Mouse (Mus musculus) hindbrain, postnatal 0 days (tissue): Measurements from ENCODE around the gene Ubash3b. TPM values are rescaled to one million over a fixed set of nuclear protein-coding genes. Genes with fewer than 3 reads are reported as not detected.
A peak's percentile ranks its signal among the peaks of the same experiment; 100 is the strongest.

Source experiments
- ATAC-seq: fragments of 200-750 bp; cut with Nextera tagmentation; 2 replicates; pipeline ENCODE4 v1.8.0; 2017; ENCODE audit warnings: mild to moderate bottlenecking, moderate TSS enrichment, moderate library complexity
- DNase-seq: peaks from one replicate; pipeline ENCODE4 v3.0.0-alpha.2; 2015; ENCODE audit warnings: low spot score
- H3K27ac ChIP-seq: fragments of 300-500 bp; sonication (generic); 2 replicates; pipeline ENCODE4 v1.5.1; 2014; ENCODE audit warnings: mild to moderate bottlenecking
- H3K27me3 ChIP-seq: fragments of 300-500 bp; sonication (generic); 2 replicates; pipeline ENCODE4 v1.6.1; 2014; ENCODE audit warnings: low read length, mixed read lengths; ENCODE audit not compliant: insufficient read depth
- H3K36me3 ChIP-seq: fragments of 300-500 bp; sonication (generic); 2 replicates; pipeline ENCODE4 v1.6.1; 2014; ENCODE audit warnings: low read length, mixed read lengths; ENCODE audit not compliant: insufficient read depth
- H3K4me1 ChIP-seq: fragments of 300-500 bp; sonication (generic); 2 replicates; pipeline ENCODE4 v1.6.1; 2014; ENCODE audit warnings: antibody characterized with exemption, low read length, mixed read lengths; ENCODE audit not compliant: insufficient read depth
- H3K4me2 ChIP-seq: fragments of 300-500 bp; sonication (generic); 2 replicates; pipeline ENCODE4 v1.6.1; 2014; ENCODE audit warnings: low read depth, mild to moderate bottlenecking, low read length, moderate library complexity, mixed read lengths
- H3K4me3 ChIP-seq: fragments of 300-500 bp; sonication (generic); 2 replicates; pipeline ENCODE4 v1.5.1; 2014; ENCODE audit warnings: low read length
- H3K9ac ChIP-seq: fragments of 300-500 bp; sonication (generic); replicated peaks from 2 replicates; pipeline ENCODE4 v1.6.1; 2014; ENCODE audit warnings: mild to moderate bottlenecking, low read length, moderate library complexity, mixed read lengths
- H3K9me3 ChIP-seq: fragments of 300-500 bp; sonication (generic); 2 replicates; pipeline ENCODE4 v1.6.1; 2016; ENCODE audit warnings: low read length, mixed read lengths
- CTCF ChIP-seq: IDR thresholded peaks from 2 replicates; pipeline ENCODE4 v1.5.1; 2016; ENCODE audit warnings: antibody characterized with exemption, control low read depth, low read depth
- WGBS: fragments of 180-500 bp; shearing (Covaris S2); extraction: QIAGEN DNeasy Blood & Tissue Kit; methylation state at CpG from one replicate; pipeline ENCODE4 v1.1.7; 2014; 5-methylcytosine and 5-hydroxymethylcytosine counted together
- polyA plus RNA-seq: library from polyadenylated mRNA; unstranded; fragments of >200 nt; fragmentation: Nextera tagmentation; extraction: Ambion mirVana; gene quantifications from 2 replicates; pipeline ENCODE4 v1.2.1, GENCODE M21; 2015
- total RNA-seq: library from RNA; depleted of rRNA; stranded (reverse); fragments of >200 nt; gene quantifications from 2 replicates; pipeline ENCODE4 v1.2.3, GENCODE M21; 2014

The Ubash3b gene
- total and polyA plus RNA-seq, 2 experiments from 2014 or later, result 28.6 to 41.3 TPM

DNA sequence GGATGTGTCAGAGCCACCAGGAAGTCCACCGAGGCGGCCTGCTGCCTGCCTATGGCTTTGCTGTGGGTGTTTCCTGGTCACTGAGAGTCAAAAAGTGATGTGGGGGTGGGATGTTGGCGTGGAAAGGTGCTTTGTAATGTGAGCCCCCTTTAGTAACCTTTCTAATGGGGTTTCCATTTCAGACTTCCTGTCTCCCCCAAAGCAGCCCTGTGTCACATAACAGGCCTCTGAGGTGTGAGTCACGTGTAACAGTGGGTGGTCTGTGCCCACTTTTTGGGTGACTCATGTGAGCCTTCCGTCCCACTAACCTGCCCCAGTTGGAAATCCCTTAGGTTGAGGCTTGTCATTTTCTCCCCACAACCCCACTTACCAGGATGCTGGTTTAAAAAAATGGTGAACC is 167.4 kb downstream of the Ubash3b start:
- no peak overlapping the region for H3K27ac ChIP-seq
- no peaks in the 10 kb centered on the region for H3K9me3 ChIP-seq
- no peak overlapping the region for H3K9ac ChIP-seq
- no peak overlapping the region for H3K4me2 ChIP-seq
- H3K4me1 ChIP-seq, result no peaks in the 10 kb centered on the region
- ATAC-seq (no peak), DNase-seq (no peak)
- H3K36me3 ChIP-seq, result no peaks in the 10 kb centered on the region
- TF ChIP-seq CTCF, result no peak
- 90% methylated on average over 5 of the region's 5 CpGs for WGBS
- H3K4me3 ChIP-seq, result no peak overlapping the region
- H3K27me3 ChIP-seq, result no peaks in the 10 kb centered on the region

DNA sequence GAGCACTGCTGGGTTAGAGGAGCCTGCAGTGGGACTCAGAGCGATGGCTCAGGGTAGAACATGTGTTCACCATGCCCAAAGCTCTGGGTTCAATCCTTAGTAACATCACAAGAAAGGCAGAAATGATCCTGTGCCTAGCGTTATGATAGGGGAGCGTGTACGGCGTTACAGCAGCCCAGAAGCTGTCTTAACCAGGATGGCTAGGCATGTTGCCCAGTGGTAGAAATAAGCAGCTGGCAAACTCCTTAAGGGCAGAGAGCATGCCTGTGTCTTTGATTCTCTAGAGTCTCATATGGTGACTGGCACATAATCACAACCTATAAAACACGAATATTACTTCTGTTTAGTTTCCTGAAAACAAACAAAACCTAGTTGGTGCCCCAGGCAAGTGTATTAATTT is 170.0 kb downstream of the Ubash3b start:
- Histone ChIP-seq H3K9ac (no peak overlapping the region), H3K9me3 (no peaks in the 10 kb centered on the region), H3K4me2 (no peak overlapping the region), H3K4me1 (no peaks in the 10 kb centered on the region), H3K4me3 (no peak overlapping the region), H3K36me3 (no peaks in the 10 kb centered on the region), H3K27ac (no peak overlapping the region), H3K27me3 (no peaks in the 10 kb centered on the region)
- TF ChIP-seq CTCF, result no peak
- DNase-seq (no peak), ATAC-seq (no peak)
- 58% methylated on average over 6 of the region's 6 CpGs for WGBS

DNA sequence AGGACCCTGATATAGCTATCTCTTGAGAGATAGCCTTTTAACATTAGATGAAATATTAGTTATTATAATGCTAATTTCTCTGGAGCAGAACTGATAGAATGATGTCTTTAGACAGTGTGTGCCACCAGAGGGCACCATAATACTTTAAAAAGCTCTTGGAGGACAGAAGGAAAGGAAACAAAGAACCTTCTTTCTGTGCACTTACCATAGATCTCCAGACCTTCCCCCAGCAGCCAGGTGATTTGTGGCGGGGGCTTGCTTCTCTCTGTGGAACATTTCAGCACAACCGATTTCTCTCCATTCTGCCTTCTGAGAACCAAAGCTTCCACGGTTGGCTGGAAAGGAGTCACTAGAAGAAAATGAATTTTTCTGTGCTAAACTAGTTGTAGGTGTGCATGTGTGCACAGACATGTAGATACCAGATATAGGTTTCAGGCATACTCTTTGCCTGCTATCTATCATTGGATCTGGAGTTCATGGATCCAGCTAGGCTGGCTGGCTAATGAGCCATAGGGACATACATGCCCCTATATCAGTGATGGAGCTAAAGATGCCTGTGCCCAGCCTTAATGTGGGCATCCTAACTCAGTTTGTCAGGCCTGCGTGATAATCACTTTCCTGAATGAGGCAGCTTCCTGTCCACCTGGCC is 171.4 kb downstream of the Ubash3b start:
- peak; percentile 74 for TF ChIP-seq CTCF
- Histone ChIP-seq H3K4me2 (no peak overlapping the region), H3K4me1 (no peaks in the 10 kb centered on the region), H3K36me3 (no peaks in the 10 kb centered on the region), H3K27me3 (no peaks in the 10 kb centered on the region), H3K27ac (0 out of 2 replicates have a peak overlapping the region, but pooled peaks have one; percentile 2), H3K9ac (no peak overlapping the region), H3K9me3 (no peaks in the 10 kb centered on the region), H3K4me3 (no peak overlapping the region)
- DNase-seq (peak; percentile 89), ATAC-seq (peak; percentile 79)
- 37% methylated on average over 4 of the region's 4 CpGs for WGBS

DNA sequence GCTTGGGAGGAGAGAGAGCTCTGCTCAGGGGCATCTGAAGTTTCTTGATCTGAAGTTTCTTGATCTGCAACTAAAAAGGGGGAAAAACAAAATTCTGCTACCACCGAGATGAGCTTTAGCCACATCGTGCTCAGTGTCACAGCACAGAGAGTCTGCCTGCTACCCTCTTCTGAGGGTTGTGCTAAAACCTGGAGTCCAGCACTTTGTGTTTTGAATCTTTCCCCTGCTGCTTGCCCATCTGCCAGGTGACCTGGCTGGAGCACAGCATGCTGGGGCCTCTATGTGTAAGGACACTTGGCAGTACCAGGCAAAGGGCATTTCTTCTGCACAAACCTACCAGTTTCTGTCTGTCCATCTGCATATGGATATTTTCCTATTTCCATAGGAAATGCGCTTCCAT is 177.2 kb downstream of the Ubash3b start:
- Histone ChIP-seq H3K9me3 (no peaks in the 10 kb centered on the region), H3K27ac (no peak overlapping the region), H3K9ac (no peak overlapping the region), H3K4me1 (no peaks in the 10 kb centered on the region), H3K36me3 (no peaks in the 10 kb centered on the region), H3K4me2 (no peak overlapping the region), H3K4me3 (no peak overlapping the region), H3K27me3 (no peaks in the 10 kb centered on the region)
- no peak for DNase-seq
- 73% methylated on average over 3 of the region's 3 CpGs for whole genome bisulfite sequencing
- ATAC-seq, result no peak
- no peak for TF ChIP-seq CTCF

DNA sequence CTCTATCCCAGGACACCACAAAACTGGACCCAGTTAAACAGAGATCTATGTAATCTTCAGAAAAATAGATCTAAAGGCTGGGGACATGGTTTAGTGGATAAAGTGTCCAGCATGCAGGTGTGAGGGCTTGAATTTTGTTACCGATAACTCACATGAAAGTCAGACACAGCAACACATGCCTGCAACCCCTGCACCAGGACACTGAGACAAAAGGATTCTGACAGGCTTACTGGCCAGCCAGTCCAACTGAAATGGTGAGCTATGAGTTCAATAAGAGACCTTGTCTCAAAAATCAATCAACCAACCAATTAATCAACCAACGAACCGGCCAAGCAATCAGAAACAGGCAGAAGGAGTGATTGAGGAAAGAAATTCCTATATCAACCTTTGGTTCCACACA is 177.7 kb downstream of the Ubash3b start:
- Histone ChIP-seq H3K4me1 (no peaks in the 10 kb centered on the region), H3K27me3 (no peaks in the 10 kb centered on the region), H3K4me2 (no peak overlapping the region), H3K27ac (no peak overlapping the region), H3K9ac (no peak overlapping the region), H3K36me3 (no peaks in the 10 kb centered on the region), H3K9me3 (no peaks in the 10 kb centered on the region), H3K4me3 (no peak overlapping the region)
- DNase-seq, result no peak
- 93% methylated on average over 3 of the region's 3 CpGs for WGBS
- ATAC-seq, result no peak
- TF ChIP-seq CTCF, result no peak

DNA sequence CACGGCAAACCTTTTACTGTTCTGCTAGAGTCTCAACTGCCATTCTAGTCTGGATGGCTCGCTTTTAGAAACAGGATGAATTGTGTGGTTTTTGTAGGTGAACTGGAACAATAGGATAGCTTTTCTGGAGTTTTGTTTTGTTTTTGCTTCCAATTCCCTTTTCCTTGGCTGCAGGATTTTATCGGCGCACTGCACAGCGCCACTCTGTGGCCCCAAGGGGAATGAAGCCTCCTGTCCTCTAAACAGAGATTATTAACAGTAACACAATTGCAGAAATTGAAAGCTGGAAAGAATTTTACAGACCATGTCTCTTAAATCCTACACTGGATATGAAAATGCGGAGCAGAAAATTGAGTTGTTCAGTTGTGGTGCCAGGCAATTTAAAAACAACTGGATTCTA is 179.0 kb downstream of the Ubash3b start:
- no peak overlapping the region for H3K9ac ChIP-seq
- H3K4me3 ChIP-seq, result no peak overlapping the region
- no peaks in the 10 kb centered on the region for H3K9me3 ChIP-seq
- no peak overlapping the region for H3K27ac ChIP-seq
- ATAC-seq, result no peak
- H3K36me3 ChIP-seq, result no peaks in the 10 kb centered on the region
- no peaks in the 10 kb centered on the region for H3K27me3 ChIP-seq
- WGBS, result 36% methylated on average over 6 of the region's 6 CpGs
- peak; percentile 78 for DNase-seq
- TF ChIP-seq CTCF, result peak; percentile 83
- H3K4me1 ChIP-seq, result no peaks in the 10 kb centered on the region
- 0 out of 2 replicates have a peak overlapping the region, but pooled peaks have one; percentile 8 for H3K4me2 ChIP-seq

DNA sequence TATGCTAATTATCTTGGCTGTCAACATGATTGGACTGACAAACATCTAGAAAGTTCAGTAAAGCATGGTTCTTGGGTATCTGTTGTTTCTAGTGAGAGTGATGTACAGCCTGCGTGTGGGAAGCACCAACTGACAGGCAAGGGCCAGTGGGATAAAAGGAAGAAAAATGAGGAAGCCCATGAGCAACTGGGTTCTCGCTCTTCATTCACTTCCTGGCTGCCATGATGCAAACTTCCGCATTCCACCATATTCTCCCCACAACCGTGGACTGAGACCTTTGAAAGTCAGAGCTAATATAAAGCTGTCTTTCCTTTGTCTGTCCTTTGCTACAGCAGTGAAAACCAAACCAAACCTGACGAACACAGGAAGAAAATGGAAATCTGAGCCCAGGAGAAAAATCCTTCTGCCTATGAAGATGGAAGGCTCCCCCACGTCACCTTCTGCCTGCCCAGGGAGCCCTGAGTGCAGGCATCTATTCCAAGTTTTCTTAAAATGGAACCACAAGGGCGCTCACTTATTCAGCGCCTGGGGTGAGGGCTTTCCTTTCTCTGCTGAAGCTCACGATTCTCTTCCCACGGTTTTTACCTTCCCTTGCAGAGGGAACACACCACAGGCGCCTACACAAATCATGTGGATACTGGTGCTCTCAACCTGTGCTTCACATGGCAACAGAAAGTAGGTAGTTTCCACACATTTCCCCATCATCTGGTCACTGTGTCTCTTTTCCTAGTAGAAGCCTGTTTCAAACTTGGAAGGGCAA is 187.3 kb downstream of the Ubash3b start:
- H3K36me3 ChIP-seq, result no peaks in the 10 kb centered on the region
- H3K9ac ChIP-seq, result no peak overlapping the region
- WGBS, result 82% methylated on average over 11 of the region's 11 CpGs
- H3K9me3 ChIP-seq, result no peaks in the 10 kb centered on the region
- H3K4me1 ChIP-seq, result no peaks in the 10 kb centered on the region
- H3K4me2 ChIP-seq, result no peak overlapping the region
- no peaks in the 10 kb centered on the region for H3K27me3 ChIP-seq
- ATAC-seq (no peak), DNase-seq (no peak)
- TF ChIP-seq CTCF, result no peak
- no peak overlapping the region for H3K27ac ChIP-seq
- H3K4me3 ChIP-seq, result no peak overlapping the region
